Mouse (Mus musculus): ENCODE results near the gene Gdpd5. TPM values are rescaled to one million over a fixed set of nuclear protein-coding genes. Genes with fewer than 3 reads are reported as not detected.
"Not testable (repeated sequence)": the region's sequence is repeated elsewhere in the genome, so short reads cannot be mapped to it uniquely, and the experiment has no call there.

The Gdpd5 gene
- total RNA-seq, 4 experiments from 2014 or later: 38.3 to 48.7 (median 40.9) TPM

GRCm38 (mm10) chr7:99474836-99475561 lies 93.8 kb downstream of the Gdpd5 start:
- no peak for DNase-seq (ENCODE audit: low spot score in 2 of 2)

- no peak for DNase-seq (ENCODE audit: low spot score in 2 of 2)
Observed at GRCm38 (mm10) chr7:99475562-99475911, 94.3 kb downstream of the Gdpd5 start.

GRCm38 (mm10) chr7:99476558-99477114 lies 95.4 kb downstream of the Gdpd5 start:
- DNase-seq (ENCODE audit: low spot score in 2 of 2): no peak

GRCm38 (mm10) chr7:99477235-99477634 lies 96.0 kb downstream of the Gdpd5 start:
- no peak for DNase-seq (ENCODE audit: low spot score in 2 of 2)

- DNase-seq (ENCODE audit: low spot score in 2 of 2): no peak
Observed at GRCm38 (mm10) chr7:99482637-99483036, 101.4 kb downstream of the Gdpd5 start.

GRCm38 (mm10) chr7:99483271-99483923 lies 102.2 kb downstream of the Gdpd5 start, which contains the start of gene Rps3:
TSS of gene Rps3 (minus strand) at chr7:99483738.
- peak; percentile 92 to 97 for DNase-seq (ENCODE audit: low spot score in 2 of 2)

GRCm38 (mm10) chr7:99483924-99484319 lies 102.7 kb downstream of the Gdpd5 start:
- no peak for DNase-seq (ENCODE audit: low spot score in 2 of 2)

- DNase-seq (ENCODE audit: low spot score in 2 of 2): no peak
Observed at GRCm38 (mm10) chr7:99484679-99485078, 103.5 kb downstream of the Gdpd5 start.

GRCm38 (mm10) chr7:99489708-99490107 lies 108.5 kb downstream of the Gdpd5 start:
- no peak for DNase-seq (ENCODE audit: low spot score in 2 of 2)

- DNase-seq (ENCODE audit: low spot score in 2 of 2): no peak
Observed at GRCm38 (mm10) chr7:99499128-99499527, 117.9 kb downstream of the Gdpd5 start.

- peak; percentile 59 to 76 for DNase-seq (ENCODE audit: low spot score in 2 of 2)
Observed at GRCm38 (mm10) chr7:99500201-99500600, 119.0 kb downstream of the Gdpd5 start.

- DNase-seq (ENCODE audit: low spot score in 2 of 2): no peak
Observed at GRCm38 (mm10) chr7:99500655-99501054, 119.4 kb downstream of the Gdpd5 start.

- DNase-seq (ENCODE audit: low spot score in 2 of 2): no peak
Observed at GRCm38 (mm10) chr7:99501148-99501547, 119.9 kb downstream of the Gdpd5 start.

GRCm38 (mm10) chr7:99504556-99504955 lies 123.3 kb downstream of the Gdpd5 start:
- no peak for DNase-seq (ENCODE audit: low spot score in 2 of 2)

GRCm38 (mm10) chr7:99508187-99508586 lies 127.0 kb downstream of the Gdpd5 start:
- DNase-seq (ENCODE audit: low spot score in 2 of 2): not testable (repeated sequence)

- DNase-seq (ENCODE audit: low spot score in 2 of 2): peak; percentile 49 to 76
Observed at GRCm38 (mm10) chr7:99510087-99510501, 128.9 kb downstream of the Gdpd5 start.

Other genes starting within 250 kb of the Gdpd5 start
- gene Uvrag, start 240.3 kb upstream of the Gdpd5 start, total RNA-seq (2022): 10 to 100 TPM; 53.5 to 64.9 (median 54.4) TPM
- 10 to 100 TPM; 78.4 to 92.7 (median 82.3) TPM for gene Dgat2, start 198.7 kb upstream of the Gdpd5 start, total RNA-seq (2022)
- not detected for gene Mogat2, start 142.8 kb upstream of the Gdpd5 start, total RNA-seq (2022)
- gene Map6, start 114.0 kb upstream of the Gdpd5 start, total RNA-seq (2022): 100 to 1,000 TPM; 123 to 146 (median 132) TPM
- 10 to 100 TPM; 14.7 to 18.3 (median 16.6) TPM for gene Serpinh1, start 28.2 kb upstream of the Gdpd5 start, total RNA-seq (2022)
- gene Klhl35, start 84.6 kb downstream of the Gdpd5 start, total RNA-seq (2022): 1 to 10 TPM; 1.5 to 4.9 (median 3.7) TPM
- 100 to 1,000 TPM; 240 to 334 (median 272) TPM for gene Rps3, start 102.3 kb downstream of the Gdpd5 start, total RNA-seq (2022)
- 100 to 1,000 TPM; 168 to 199 (median 184) TPM for gene Arrb1, start 154.1 kb downstream of the Gdpd5 start, total RNA-seq (2022)
- 1 to 10 TPM; 3.8 to 6.5 (median 4.7) TPM for gene Tpbgl, start 245.7 kb downstream of the Gdpd5 start, total RNA-seq (2022)